ENCODE assay signal across 21 mouse cellular contexts in the genomic region with DNA sequence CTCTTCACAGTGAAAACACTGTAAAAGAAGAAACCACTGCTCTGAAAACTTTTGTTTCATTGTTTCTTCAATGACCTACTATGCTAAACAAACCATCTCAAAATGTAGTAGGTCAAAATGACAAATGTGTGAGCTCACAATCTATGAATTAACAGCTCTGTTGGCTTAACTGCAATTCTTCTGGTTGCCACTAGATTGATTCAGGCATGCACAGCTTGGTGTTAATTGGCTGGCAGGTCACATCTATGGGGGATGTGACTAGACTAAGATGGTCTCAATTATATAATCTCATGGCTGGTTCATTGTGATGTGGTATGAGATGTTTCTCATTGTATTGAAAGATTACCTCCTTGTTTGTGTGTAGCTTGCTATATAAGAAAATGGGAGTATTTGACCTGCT.
"Had no signal": no experiment of that assay in that cellular context is flagged by ENCODE, and none has a peak within 500 bp of the region (broad histone marks: within the 10 kb centered on the region; RNA-seq: fewer than 3 reads in every experiment).

No protein-coding gene starts in this region.

- H3K36me3 ChIP-seq: limb, embryonic 10.5 days; limb, embryonic 13.5 days; liver, embryonic 13.5 days; midbrain, embryonic 12.5 days; midbrain, embryonic 15.5 days; neural tube, embryonic 12.5 days; stomach, embryonic 15.5 days had no signal

- H3K4me1 ChIP-seq: limb, embryonic 10.5 days; limb, embryonic 13.5 days; midbrain, embryonic 12.5 days; neural tube, embryonic 12.5 days had no signal

- H3K27me3 ChIP-seq: limb, embryonic 13.5 days; liver, embryonic 13.5 days; midbrain, embryonic 12.5 days; midbrain, embryonic 15.5 days; neural tube, embryonic 12.5 days; stomach, embryonic 15.5 days had no signal

- DNase-seq: kidney, adult 18-20 months; kidney, adult 9 months; kidney, postnatal 14 days; kidney, postnatal 4 days; layer of hippocampus, adult 9-11 months; layer of hippocampus, postnatal 36 days; liver; liver, embryonic 13.5 days; lung, adult 2 months; lung, postnatal 14 days; lung, postnatal 4 days; retina, postnatal 1 day; right cerebral cortex, postnatal 25 days; spleen, adult 18-20 months; thymus, postnatal 25 days had no signal

- H3K9ac ChIP-seq: limb, embryonic 13.5 days; liver, embryonic 13.5 days; midbrain, embryonic 12.5 days; midbrain, embryonic 15.5 days; neural tube, embryonic 12.5 days; stomach, embryonic 15.5 days had no signal

- H3K27ac ChIP-seq: limb, embryonic 10.5 days; limb, embryonic 13.5 days; liver, embryonic 13.5 days; midbrain, embryonic 12.5 days; midbrain, embryonic 15.5 days; neural tube, embryonic 12.5 days; stomach, embryonic 15.5 days had no signal

- H3K9me3 ChIP-seq: limb, embryonic 10.5 days; limb, embryonic 13.5 days; liver, embryonic 13.5 days; midbrain, embryonic 15.5 days; neural tube, embryonic 12.5 days; stomach, embryonic 15.5 days had no signal

- ATAC-seq: midbrain, embryonic 15.5 days had no signal

- H3K4me2 ChIP-seq: limb, embryonic 13.5 days; liver, embryonic 13.5 days; midbrain, embryonic 12.5 days; midbrain, embryonic 15.5 days; neural tube, embryonic 12.5 days; stomach, embryonic 15.5 days had no signal

- H3K4me3 ChIP-seq: limb, embryonic 10.5 days; limb, embryonic 13.5 days; liver, embryonic 13.5 days; midbrain, embryonic 12.5 days; midbrain, embryonic 15.5 days; neural tube, embryonic 12.5 days; stomach, embryonic 15.5 days had no signal
